Mouse (Mus musculus) lung, postnatal 10 days (tissue): ENCODE measurements at regions not wholly inside any gene's neighbourhood (a gene's known extent, or its start where the extent isn't known, plus 50 kb on each side); places are given as distances from the start of the nearest gene placed in this dataset.

Experiments
- DNase-seq: peaks from one replicate; pipeline ENCODE4 v3.0.0; 2021

DNA sequence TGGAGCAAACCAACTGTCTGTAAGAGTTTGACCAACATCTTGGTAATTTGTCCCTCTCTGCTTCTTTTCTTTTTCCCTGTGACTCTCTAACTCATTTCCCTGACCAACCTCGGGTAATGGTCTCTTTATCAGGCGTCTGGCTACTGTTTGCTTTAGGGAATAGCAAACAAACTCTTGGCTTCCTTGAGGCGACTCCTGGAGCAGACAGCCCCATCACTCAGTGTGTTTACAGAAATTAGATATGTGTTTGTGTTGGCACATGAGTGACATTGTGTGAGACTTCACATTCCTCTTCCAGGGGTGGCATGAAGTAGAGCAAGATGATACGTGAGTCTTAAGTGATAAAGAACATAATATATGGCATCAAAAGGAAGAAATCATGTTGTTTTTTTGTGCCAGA, 195.7 kb upstream of the Hhip start:
- peak; percentile 28 for DNase-seq

GRCm38 (mm10) chr8:80251595-80251994, 193.8 kb upstream of the Hhip start:
- no peak for DNase-seq

- no peak for DNase-seq
Observed at GRCm38 (mm10) chr8:80250305-80251161, 192.7 kb upstream of the Hhip start.

GRCm38 (mm10) chr8:80249762-80250161, 192.0 kb upstream of the Hhip start:
- no peak for DNase-seq

DNA sequence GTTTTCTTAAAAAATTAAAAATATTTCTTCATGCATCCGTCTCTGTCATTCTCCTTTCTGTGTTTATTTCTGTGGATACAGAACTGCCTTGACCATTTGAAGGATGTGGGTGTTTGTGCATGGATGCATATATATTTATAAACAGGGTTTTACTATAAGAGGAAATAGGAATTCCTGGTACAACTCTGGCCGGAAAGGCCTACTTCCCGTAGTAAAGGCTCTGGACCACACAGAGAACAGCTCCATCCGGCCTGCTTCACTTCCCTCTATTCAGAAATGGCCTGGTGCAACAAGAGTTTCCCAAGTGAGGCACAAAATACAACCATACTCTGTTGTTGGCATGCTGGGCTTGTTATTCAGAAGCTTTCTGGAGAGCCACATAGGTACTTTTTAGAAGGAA, 182.1 kb upstream of the Hhip start:
- DNase-seq, result no peak

DNA sequence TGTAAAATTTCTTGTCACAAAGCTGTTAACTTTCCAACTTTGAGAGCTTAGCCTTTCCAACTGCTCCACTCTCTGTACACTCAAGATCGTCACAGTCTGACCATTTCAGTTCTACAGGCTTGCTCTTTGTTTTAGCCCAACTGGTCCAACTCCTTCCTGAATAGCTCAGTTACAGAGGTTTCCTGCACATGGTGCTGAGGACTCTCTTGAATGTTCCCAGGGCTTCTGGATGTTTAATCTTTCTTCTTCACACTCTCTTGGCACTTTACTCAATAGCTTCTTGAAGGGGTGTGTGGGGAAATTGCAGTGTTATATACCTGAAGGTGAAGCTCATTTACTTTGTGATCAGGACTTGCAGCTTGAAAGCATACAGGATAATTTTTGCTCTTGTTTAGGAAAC, 152.6 kb upstream of the Hhip start:
- DNase-seq, result no peak

GRCm38 (mm10) chr8:80204678-80205654, 147.2 kb upstream of the Hhip start:
- no peak for DNase-seq

GRCm38 (mm10) chr8:80203769-80204677, 146.2 kb upstream of the Hhip start:
- DNase-seq, result peak; percentile 42

- DNase-seq, result no peak
Observed at GRCm38 (mm10) chr8:80197680-80198079, 139.9 kb upstream of the Hhip start.

GRCm38 (mm10) chr8:80190510-80190908, 132.7 kb upstream of the Hhip start:
- DNase-seq, result no peak

GRCm38 (mm10) chr8:80189797-80190509, 132.1 kb upstream of the Hhip start:
- no peak for DNase-seq

DNA sequence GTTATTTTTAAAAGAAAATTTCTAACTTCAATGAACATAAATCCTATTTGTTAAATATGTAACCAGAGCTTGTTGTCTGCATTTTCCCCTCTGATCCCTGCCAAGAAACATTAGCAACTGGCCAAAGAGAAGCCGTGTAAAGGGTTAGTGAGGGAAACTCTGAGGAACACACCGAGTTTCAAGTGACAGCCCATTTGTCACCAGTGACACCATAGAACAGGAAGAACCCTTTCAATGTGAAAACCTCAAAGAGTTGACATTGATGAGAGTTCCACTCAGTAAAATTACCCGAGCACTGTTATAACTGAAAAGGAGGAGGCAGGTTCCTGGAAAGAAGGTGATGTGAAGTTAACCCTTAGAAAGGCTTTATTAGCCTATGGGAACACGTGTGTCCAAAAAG, 127.5 kb upstream of the Hhip start:
- DNase-seq, result no peak

DNA sequence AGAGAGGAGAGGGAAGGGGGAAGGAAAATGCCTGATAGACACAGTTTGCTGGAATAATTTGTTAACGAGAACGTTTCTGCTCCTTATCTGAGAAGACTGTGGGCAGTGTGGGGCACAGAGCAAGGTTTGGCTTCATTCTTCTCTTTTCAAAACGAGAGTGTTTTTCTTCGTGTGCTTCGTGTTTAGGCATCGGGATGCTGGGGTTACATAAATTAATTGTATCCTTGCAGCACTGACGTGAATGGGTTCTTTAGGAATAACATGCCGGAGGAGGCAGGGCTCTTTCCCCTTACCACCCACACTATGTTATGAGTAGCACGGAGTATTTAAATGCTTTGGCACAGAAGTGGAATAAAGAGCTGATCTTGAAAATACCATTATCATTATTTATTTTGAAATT, 110.9 kb upstream of the Hhip start:
- no peak for DNase-seq

DNA sequence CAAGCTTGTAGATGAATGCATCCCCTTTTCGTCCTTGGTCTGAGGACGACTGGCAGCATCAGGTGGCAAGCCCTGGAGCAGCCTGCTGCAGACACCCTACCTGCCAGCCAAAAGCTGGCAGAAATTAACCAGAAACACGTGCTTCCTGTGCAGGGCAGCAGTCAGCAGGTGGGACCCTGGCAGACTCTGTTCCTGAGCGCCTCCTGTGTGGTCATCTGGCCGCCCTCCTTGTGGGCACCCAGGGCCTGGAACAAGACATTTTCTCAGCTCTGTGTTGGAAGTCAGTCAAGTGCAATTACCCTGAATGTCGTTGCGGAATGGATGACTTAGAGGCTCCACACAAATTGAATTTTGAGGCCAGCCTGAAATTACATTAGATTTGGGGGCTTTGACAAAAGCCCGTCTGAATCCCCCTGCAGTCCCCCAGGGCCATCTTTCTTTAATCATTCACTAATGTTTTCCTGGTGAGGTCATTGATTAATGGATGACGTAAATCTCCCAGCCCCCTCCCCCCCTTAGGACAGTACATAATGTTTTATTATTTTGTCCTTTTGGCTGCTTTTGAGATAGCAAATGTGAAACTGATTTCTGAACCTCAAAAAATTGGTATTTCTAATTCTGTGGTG, 91.8 kb upstream of the Hhip start:
- no peak for DNase-seq

DNA sequence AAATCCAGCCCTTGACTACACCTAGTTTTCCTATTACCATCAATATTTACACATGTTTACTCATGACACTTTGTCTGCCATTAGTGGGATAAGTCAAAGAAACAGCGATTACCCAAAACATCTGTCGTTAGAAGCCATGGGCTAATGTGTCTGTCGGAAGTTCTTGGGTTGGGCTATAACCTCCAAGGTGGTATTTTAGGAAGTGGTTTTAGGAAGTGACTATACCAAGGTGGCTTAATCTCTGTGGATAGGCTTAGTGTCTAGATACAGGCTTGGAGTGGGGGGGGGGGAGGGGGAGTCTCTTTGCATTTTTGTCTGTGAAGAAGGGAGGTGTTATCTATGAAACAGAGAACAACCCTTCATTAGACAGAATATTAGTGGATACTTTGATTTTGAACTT, 90.1 kb upstream of the Hhip start:
- DNase-seq, result no peak

GRCm38 (mm10) chr8:80138481-80138880, 80.7 kb upstream of the Hhip start:
- DNase-seq, result no peak

- peak; percentile 35 for DNase-seq
Observed at GRCm38 (mm10) chr8:80120378-80120965, 62.7 kb upstream of the Hhip start.

GRCm38 (mm10) chr8:80117328-80117727, 59.5 kb upstream of the Hhip start:
- DNase-seq, result no peak
